Mouse (Mus musculus) bone marrow, adult 2 months (tissue): ENCODE measurements around the gene Pkd2. TPM values are rescaled to one million over a fixed set of nuclear protein-coding genes. Genes with fewer than 3 reads are reported as not detected.
A peak's percentile ranks its signal among the peaks of the same experiment; 100 is the strongest.

Source experiments
- H3K27ac ChIP-seq: fragments of 200-500 bp; 2 replicates; pipeline ENCODE4 v1.5.1; 2012; ENCODE audit warnings: low read depth, mild to moderate bottlenecking, control low read depth, inconsistent platforms, low read length; ENCODE audit not compliant: control insufficient read depth, poor library complexity, insufficient read depth
- H3K4me1 ChIP-seq: fragments of 200-500 bp; 2 replicates; pipeline ENCODE4 v1.6.1; 2011; ENCODE audit warnings: low read length; ENCODE audit not compliant: control insufficient read depth, insufficient read depth
- H3K4me3 ChIP-seq: fragments of 200-500 bp; replicated peaks from 2 replicates; pipeline ENCODE3; 2011; ENCODE audit warnings: mild to moderate bottlenecking, low read depth, low read length, control low read depth; ENCODE audit not compliant: control insufficient read depth
- CTCF ChIP-seq: fragments of 200-500 bp; IDR thresholded peaks from 2 replicates; pipeline ENCODE4 v1.5.1; 2011; ENCODE audit warnings: low read length, control low read depth; ENCODE audit not compliant: control insufficient read depth, insufficient read depth
- POLR2A ChIP-seq: fragments of 200-500 bp; IDR thresholded peaks from 2 replicates; pipeline ENCODE4 v1.6.1; 2011; ENCODE audit warnings: low read depth, mild to moderate bottlenecking, control low read depth, low read length, borderline replicate concordance; ENCODE audit not compliant: control insufficient read depth
- WGBS: fragments of 180-500 bp; shearing (Covaris S2); methylation state at CpG from one replicate; pipeline ENCODE4 v1.1.7; 2018; 5-methylcytosine and 5-hydroxymethylcytosine counted together
- polyA plus RNA-seq: library from polyadenylated mRNA; stranded (reverse); fragments of >200 nt; gene quantifications from 2 replicates; pipeline ENCODE4 v1.2.4, GENCODE M21; 2011; ENCODE audit warnings: low replicate concordance; ENCODE audit not compliant: missing spikeins, insufficient read depth, insufficient read length

Gene Pkd2
- polyA plus RNA-seq, 1 experiment: 3.3 TPM

GRCm38 (mm10) chr5:104470981-104471391, 11.7 kb downstream of the Pkd2 start:
- WGBS: 86% methylated on average over 5 of the region's 5 CpGs
- H3K27ac ChIP-seq: no peak overlapping the region
- TF ChIP-seq POLR2A (no peak), CTCF (no peak)
- no peak overlapping the region for H3K4me3 ChIP-seq
- H3K4me1 ChIP-seq: no peaks in the 10 kb centered on the region

GRCm38 (mm10) chr5:104472371-104472770, 13.1 kb downstream of the Pkd2 start:
- Histone ChIP-seq H3K27ac (no peak overlapping the region), H3K4me3 (no peak overlapping the region), H3K4me1 (no peaks in the 10 kb centered on the region)
- TF ChIP-seq CTCF (no peak), POLR2A (no peak)
- WGBS: 90% methylated on average over 8 of the region's 8 CpGs

GRCm38 (mm10) chr5:104480367-104480766, 21.1 kb downstream of the Pkd2 start:
- TF ChIP-seq POLR2A (no peak), CTCF (no peak)
- H3K4me1 ChIP-seq: no peaks in the 10 kb centered on the region
- no peak overlapping the region for H3K4me3 ChIP-seq
- H3K27ac ChIP-seq: no peak overlapping the region
- 86% methylated on average over 7 of the region's 7 CpGs for WGBS

- WGBS: 78% methylated on average over 8 of the region's 8 CpGs
- TF ChIP-seq POLR2A (no peak), CTCF (no peak)
- H3K27ac ChIP-seq: no peak overlapping the region
- H3K4me3 ChIP-seq: no peak overlapping the region
- H3K4me1 ChIP-seq: no peaks in the 10 kb centered on the region
Observed at GRCm38 (mm10) chr5:104482856-104483255, 23.6 kb downstream of the Pkd2 start.

GRCm38 (mm10) chr5:104491561-104491960, 32.3 kb downstream of the Pkd2 start:
- TF ChIP-seq POLR2A (no peak), CTCF (no peak)
- Histone ChIP-seq H3K4me3 (no peak overlapping the region), H3K27ac (no peak overlapping the region), H3K4me1 (no peaks in the 10 kb centered on the region)
- WGBS: 76% methylated on average over 5 of the region's 5 CpGs

GRCm38 (mm10) chr5:104504883-104505282, 45.6 kb downstream of the Pkd2 start:
- Histone ChIP-seq H3K27ac (no peak overlapping the region), H3K4me1 (no peaks in the 10 kb centered on the region), H3K4me3 (no peak overlapping the region)
- no peak for TF ChIP-seq POLR2A
- TF ChIP-seq CTCF: no peak
- 77% methylated on average over 2 of the region's 2 CpGs for WGBS

GRCm38 (mm10) chr5:104507829-104508194, 48.6 kb downstream of the Pkd2 start:
- Histone ChIP-seq H3K4me1 (no peaks in the 10 kb centered on the region), H3K4me3 (peak overlapping the region; percentile 91), H3K27ac (no peak overlapping the region)
- 5% methylated on average over 2 of the region's 2 CpGs for WGBS
- no peak for TF ChIP-seq POLR2A
- no peak for TF ChIP-seq CTCF

GRCm38 (mm10) chr5:104508195-104508891, 49.1 kb downstream of the Pkd2 start, which contains the start of gene BC005561:
TSS of gene BC005561 (plus strand) at chr5:104508352.
- no peak for TF ChIP-seq POLR2A
- TF ChIP-seq CTCF: no peak
- H3K27ac ChIP-seq: peak within 1 kb of the TSS; percentile 50
- WGBS: under 1% methylated on average over 83 of the region's 83 CpGs

More at GRCm38 (mm10) chr5:104508195-104508891, 49.1 kb downstream of the Pkd2 start, which contains the start of gene BC005561:
- Histone ChIP-seq H3K4me3 (peak within 1 kb of the TSS; percentile 91), H3K4me1 (no peaks in the 10 kb centered on the region)
